Mouse (Mus musculus) spleen, adult 18-20 months (tissue): ENCODE measurements at regions not wholly inside any gene's neighbourhood (a gene's known extent, or its start where the extent isn't known, plus 50 kb on each side); places are given as distances from the start of the nearest gene placed in this dataset.

Experiments
- DNase-seq, 2 experiments: peaks; one replicate each; pipeline ENCODE4 v3.0.0; 2022; ENCODE audit warnings: mixed read lengths in 2 of 2

DNA sequence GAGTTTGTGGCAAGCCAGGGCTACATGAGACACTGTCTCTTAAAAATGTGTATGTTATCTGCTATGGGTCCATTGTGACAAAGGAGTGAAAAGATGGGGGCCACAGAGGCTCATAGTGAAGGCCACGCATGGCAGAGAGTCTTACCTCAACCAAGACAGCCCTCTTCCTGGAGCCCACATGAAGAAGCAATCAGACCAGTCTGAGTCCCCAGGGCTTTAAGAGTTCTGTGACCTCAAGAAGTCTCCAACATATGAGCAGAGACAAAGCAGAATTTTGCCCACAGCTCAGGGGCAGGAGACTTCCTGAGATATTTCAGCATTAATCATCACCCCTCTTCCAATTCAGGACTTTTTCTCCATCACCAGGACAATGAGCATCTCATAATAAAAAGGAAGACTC is 50.4 kb upstream of the Ankrd34c start:
- no peak for DNase-seq
